Mouse (Mus musculus): ENCODE data around the gene Psme2.

The Psme2 gene

GRCm38 (mm10) chr14:55570588-55570987, 20.3 kb downstream of the Psme2 start:
- DNase-seq (ENCODE audit: extremely low spot score, low read depth, low spot score) = no peak

GRCm38 (mm10) chr14:55567496-55567895, 23.4 kb downstream of the Psme2 start:
- no peak for DNase-seq (ENCODE audit: extremely low spot score, low read depth, low spot score)

GRCm38 (mm10) chr14:55565748-55566147, 25.2 kb downstream of the Psme2 start:
- DNase-seq (ENCODE audit: extremely low spot score, low read depth, low spot score) = no peak

DNA sequence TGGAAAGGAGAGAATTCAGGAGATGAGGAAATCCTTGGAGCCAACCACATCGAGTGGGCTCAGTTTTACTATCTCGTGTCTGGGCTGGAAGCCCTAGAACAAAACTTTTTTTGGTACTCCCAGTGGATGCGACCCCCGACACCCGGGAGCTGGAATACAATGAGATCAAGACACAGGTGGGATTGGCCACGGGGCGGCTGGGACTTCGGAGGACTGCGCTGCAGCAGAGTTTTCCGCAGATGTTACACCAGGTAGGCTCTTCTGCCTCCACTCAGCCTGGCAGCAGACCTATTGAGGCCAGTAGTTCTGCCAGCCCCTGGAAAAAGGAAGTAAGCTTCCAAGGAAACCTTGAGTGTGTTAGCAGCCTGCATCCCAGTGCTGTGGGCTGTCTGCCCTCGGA, 27.7 kb downstream of the Psme2 start:
- no peak for DNase-seq (ENCODE audit: extremely low spot score, low read depth, low spot score)

GRCm38 (mm10) chr14:55561860-55562259, 29.1 kb downstream of the Psme2 start:
- no peak for DNase-seq (ENCODE audit: extremely low spot score, low read depth, low spot score)

DNA sequence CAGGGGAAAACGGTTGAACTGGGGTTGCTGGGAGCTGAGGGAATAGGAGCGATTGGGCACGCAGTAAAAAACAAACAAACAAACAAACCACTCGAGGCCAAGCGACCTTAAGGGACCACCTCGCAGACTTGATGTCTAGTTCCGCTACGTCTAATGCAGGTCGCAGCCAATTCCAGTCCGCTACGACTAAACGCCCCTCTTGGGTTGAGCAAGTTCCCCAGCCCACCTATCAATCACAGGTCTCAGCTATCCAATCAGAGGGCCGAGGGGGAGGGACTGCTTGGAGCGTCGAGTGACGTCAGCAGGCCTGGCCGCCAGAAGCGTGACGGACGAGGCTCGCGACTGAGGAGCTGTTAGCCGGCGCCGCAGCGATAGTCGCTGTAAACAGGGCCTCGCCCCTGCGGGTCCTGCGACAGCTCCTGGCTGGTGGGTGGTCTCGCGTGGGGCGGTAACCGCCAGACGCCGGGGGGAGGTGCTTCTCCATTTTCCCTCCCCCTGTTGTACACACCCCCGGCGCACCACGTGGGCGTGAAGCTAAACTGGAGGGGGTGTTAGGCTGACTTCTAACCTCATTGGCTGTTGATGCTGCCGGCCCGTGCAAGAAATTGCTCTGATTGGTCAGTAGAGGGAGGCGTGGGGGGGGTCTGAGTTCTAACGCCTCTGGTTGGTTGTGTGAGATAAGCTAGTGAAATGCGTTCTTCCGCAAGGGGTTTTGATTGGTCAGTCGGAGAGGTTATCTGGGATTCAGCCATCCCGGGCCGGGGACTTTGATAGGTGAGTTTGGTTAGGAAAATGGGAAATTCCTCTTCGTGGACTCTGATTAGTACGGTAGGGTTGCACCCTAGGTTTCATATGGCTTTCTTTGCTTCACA, 30.5 kb downstream of the Psme2 start, which contains the start of gene A730061H03Rik:
A730061H03Rik (minus strand) TSS at position 205 of the 872 bp plus-strand sequence.
- peak; percentile 95 for DNase-seq (ENCODE audit: extremely low spot score, low read depth, low spot score)

DNA sequence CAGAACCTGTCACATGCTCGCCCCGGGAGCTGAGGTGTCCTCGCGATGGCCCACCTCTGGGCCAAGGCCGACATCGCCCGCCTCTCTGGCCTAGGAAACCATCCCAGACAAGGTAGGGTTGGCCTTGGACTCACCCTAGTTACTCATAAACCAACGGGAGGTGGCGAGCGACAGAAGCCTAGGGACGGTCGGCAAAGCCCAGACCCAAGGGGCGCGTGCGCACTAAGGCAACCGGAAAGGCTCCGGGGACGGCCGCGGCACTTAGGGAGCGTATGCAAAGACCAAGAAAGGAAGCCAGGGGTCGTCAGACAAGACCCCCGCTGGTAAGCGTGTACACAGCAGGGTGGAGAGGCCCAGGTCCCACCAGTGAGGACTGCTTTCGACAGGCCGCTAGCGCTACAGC, 31.1 kb downstream of the Psme2 start, which contains the start of gene Dcaf11:
Dcaf11 (plus strand) TSS at position 208 of the 403 bp plus-strand sequence.
- DNase-seq (ENCODE audit: extremely low spot score, low read depth, low spot score) = peak; percentile 73

GRCm38 (mm10) chr14:55558740-55559448, 32.0 kb downstream of the Psme2 start:
- DNase-seq (ENCODE audit: extremely low spot score, low read depth, low spot score) = no peak

DNA sequence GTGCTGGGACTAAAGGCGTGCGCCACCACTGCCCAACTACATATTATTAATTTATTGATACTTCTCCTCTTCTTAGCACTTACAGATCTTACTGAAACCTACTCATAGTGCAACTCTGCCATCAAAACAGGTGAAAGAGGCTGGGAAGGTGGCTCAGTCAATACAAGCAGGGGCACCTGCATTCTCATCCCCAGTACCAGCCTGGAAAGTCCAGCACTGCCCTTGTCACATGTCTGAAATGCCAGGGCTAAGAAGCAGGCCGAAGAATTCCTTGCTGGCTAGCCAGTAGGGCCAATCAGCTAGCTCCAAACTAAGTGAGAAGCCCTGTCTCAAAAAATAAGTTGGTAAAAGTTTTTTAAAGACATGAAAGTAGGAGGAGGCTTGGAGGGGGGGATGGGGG, 33.3 kb downstream of the Psme2 start:
- DNase-seq (ENCODE audit: extremely low spot score, low read depth, low spot score) = no peak

- DNase-seq (ENCODE audit: extremely low spot score, low read depth, low spot score) = no peak
These were observed 33.9 kb downstream of the Psme2 start for GRCm38 (mm10) chr14:55557003-55557402.

DNA sequence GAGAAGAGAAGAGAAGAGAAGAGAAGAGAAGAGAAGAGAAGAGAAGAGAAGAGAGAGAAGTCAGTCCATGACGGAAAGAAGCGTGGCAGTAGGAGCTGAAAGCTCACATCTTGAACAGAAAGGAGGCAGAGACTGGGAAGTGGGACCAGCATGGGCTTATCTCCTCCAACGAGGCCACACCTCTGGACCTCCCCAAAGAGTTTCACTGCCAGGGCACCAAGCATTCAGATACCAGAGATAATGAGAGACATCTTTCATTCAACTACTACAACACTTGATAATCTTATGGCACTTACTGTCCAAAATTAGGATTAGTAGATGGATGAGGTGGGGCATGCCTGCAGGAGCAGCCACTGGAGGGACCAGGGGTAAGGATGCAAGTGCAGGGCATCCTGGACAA, 35.1 kb downstream of the Psme2 start:
- no peak for DNase-seq (ENCODE audit: extremely low spot score, low read depth, low spot score)

DNA sequence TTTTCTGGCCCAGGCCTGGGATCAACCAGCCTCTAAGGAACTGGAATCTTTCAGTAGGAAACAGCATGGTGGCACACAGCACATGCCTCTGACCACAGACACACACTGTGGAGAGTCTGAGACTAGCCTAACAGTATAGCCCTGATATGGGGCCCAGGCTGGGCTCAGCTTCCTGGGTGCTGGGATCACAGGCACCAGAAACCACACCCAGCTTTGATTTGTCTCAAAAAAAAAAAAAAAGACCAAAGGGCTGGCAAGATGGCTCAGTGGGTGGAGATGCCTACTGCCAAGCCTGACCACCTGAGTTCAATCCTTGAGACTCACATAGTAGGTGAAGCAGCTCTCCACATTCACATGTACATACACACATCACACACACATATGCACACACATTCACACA, 36.3 kb downstream of the Psme2 start:
- no peak for DNase-seq (ENCODE audit: extremely low spot score, low read depth, low spot score)

- no peak for DNase-seq (ENCODE audit: extremely low spot score, low read depth, low spot score)
These were observed 39.1 kb downstream of the Psme2 start for GRCm38 (mm10) chr14:55551794-55552193.

DNA sequence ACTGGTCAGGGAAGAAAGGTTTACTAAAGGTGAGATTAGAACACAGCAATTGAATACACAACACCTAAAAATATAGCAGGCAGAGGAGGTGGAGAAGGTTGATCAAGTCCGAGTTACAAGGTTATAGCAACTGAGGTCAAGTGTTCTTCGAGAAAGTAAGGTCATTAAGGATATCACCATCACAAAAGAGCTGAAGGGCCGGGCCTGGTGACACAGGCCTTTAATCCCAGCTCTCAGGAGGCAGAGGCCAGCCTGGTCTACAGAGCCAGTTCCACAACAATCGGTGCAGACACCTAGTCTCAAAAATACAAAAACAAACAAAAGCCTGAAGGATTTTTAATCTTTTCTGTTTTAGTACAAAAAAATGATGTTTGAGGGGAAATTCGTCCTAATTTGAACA, 39.6 kb downstream of the Psme2 start:
- no peak for DNase-seq (ENCODE audit: extremely low spot score, low read depth, low spot score)

- DNase-seq (ENCODE audit: extremely low spot score, low read depth, low spot score) = no peak
These were observed 40.7 kb downstream of the Psme2 start for GRCm38 (mm10) chr14:55550191-55550590.

DNA sequence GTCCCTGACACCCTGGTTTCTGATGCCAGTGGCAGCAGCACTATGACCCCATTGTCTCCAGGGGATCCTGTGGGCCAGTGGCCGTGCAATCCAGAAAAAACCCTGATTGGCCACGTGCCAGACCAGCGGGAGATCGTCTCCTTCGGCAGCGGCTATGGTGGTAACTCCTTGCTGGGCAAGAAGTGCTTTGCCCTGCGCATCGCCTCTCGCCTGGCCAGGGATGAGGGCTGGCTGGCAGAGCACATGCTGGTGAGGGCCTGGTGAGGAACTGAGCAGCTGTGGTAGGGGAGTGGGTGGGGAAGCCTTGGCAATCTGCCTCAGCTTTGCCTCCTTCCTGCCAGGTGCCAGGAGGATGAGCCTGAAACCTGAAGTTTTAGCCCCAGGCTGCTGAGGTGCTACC, 46.6 kb downstream of the Psme2 start:
- DNase-seq (ENCODE audit: extremely low spot score, low read depth, low spot score) = no peak

DNA sequence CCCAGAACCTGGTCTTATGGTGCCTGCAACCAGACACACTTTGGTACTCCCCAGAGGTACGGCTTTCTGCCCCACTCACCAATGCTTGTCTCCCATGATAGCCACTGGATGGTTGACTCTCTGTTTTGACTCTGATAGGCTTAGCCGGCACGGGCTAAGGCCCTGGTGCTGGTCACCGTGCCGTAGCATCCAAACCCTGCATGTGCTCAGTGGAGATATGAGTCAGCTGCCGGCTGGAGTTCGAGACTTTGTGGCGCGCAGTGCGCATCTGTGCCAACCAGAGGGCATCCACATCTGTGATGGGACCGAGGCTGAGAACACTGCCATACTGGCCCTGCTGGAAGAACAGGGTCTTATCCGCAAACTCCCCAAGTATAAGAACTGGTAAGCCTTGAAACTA, 48.6 kb downstream of the Psme2 start:
- DNase-seq (ENCODE audit: extremely low spot score, low read depth, low spot score) = no peak

DNA sequence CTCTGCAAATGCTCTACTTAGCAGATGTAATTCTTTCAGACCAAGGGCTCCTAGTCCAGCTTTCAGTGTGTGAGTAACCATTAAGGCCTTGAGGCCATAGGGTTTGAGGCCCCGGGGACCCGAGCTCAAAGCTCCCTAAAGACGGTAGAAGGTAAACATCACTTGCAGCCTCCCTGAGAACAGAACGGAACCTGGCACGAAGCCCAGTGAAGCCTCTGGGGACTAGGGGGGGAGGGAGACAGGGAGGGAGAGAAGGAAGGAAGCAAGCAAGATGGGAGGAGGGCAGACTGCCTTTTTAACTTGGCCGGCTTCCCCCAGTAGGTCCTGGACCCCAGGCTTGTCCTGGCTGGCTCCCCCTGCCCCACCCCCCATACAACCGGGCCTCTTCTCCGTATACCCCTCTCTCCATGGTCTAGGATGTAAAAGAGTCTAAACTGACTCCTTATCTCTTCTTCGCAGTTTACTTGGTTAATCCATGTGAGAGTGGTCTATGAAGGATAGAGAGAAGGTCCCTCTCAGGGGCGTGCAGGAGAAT, 50.1 kb downstream of the Psme2 start:
- DNase-seq (ENCODE audit: extremely low spot score, low read depth, low spot score) = no peak

- DNase-seq (ENCODE audit: extremely low spot score, low read depth, low spot score) = no peak
These were observed 50.7 kb downstream of the Psme2 start, which contains the start of gene Pck2 for GRCm38 (mm10) chr14:55540067-55540786. Pck2 (plus strand) TSS chr14:55540266.
